Mouse (Mus musculus): ENCODE measurements around the gene Rasl10a.
"Not testable (repeated sequence)": the region's sequence is repeated elsewhere in the genome, so short reads cannot be mapped to it uniquely, and the experiment has no call there.

The Rasl10a gene

DNA sequence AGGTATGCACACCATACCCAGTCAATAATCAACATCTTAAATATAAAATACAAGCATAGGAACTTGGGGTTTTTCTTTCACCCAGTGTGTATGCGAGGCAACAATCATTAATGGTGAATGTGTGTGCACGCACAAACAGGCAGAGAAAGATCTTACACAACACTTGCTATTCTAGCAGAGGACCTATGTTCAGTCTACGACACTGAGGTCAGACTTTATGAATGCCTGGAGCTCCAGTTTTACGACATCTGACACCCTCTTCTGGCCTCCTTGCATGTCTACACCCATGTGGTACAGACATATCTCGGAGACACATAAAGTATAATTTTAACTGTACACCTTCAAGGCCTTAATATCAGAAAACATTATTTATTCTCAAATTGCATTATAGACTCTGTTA is 18.9 kb downstream of the Rasl10a start:
- DNase-seq, result not testable (repeated sequence)

DNA sequence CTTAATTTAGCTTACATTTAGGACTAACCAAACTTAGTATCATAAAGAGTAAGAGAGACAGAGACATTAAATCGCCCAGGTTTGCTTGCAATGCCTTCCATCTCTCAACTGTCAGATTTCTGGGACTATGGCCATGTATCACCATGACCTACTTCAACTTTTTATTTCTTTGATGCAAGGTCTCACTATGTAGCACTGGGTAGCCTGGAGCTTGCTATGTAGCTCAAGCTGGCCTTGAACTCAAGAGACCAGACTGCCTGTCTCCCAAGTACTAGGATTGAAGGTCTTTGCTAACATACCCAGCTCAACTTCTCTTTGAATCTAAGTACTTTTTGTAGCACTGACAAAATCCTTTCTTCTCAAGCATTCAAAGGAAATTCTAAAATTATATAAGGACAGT is 31.2 kb downstream of the Rasl10a start:
- no peak for DNase-seq

DNA sequence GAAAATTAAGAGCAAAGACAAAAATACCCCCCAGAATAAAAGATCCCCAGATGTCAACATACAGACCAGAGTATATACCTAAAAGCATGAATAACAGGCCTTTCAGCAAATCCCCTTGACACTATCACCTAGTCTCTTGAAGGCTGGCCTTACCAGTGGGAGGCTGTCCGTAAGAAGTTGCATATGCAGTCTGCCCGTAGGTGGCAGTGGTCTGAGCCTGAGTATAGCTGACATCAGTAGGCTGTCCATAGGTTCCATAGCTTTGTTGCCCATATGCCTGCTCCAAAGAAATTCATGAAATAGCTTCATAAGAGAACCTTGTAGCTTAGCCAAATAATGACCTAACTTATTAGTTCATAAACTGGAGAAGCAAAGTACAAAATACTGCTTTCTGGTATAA is 33.8 kb downstream of the Rasl10a start:
- DNase-seq, result no peak

DNA sequence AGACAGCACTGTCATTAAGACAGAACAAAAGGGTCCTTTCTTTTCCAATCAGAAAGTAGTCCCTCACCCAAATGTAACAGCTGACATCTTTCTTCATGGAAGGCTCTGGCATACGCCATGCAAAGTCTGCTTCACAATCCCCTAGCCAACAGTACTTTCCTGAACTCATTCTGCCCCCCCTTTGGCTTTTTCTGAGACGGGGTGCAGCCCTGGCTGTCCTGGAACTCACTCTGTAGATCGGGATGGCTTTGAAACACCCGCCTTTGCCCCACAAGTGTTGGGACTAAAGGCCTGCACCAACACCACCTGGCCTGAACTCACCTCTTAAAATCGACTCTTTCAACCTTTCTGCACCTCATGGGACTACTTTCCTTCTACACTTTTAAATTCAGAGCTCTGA is 37.9 kb downstream of the Rasl10a start:
- no peak for DNase-seq

DNA sequence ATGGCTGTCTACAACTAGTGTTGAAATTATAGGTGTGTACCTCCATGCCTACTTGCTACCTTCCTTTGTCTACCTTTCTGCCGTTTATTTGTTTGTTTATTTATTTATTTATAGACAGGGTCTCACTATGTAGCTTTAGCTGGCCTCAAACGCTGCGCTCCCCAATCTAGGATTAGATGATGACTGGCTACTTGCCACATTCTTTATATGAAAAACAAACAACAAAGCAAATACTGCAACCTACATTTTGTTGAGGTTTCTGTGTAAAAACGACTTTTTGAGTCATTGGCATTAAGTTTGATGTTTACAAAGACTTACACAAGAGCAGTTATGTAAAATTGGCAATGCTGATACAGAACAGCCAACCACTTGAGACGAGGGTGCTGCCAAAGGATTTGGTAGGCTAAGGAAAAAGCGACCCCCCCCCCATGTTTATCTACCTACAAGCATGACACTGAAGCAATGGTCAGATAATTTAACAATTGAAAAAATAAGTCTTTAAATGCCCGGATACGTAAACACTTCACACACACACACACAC is 38.6 kb downstream of the Rasl10a start:
- DNase-seq, result no peak

DNA sequence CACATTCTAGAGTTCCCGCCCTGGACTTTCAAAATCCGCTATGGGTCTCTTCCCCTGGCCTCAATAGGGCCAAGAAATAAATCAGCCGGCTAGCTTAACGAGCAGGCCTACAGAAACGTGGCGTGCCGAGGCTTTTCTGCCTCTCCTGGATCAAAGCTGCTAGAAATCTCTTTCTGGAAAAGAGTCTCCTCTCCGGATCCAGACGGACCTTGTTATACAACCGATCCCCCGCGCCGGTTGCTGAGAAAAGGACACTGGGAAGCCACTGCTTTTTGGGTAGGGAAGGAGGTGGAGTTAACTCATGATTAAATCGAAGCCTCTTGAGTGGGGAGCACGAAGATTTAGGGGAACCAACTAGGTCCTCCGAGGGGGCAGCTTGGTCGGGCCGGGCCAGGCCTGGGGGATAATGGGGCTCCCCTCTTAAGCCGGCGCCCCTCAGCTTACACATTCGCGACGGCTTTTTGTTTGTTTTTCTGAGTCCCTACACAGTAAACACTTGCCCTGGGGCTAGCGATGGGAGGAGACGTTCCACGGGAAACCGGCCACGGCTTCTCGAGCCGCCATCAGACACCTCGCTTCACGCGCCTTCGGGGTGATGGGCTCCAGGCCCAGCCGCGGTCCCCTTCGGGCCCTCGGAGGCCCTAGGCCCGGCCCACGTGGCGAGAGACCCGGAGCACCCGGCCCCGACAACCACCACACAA is 40.3 kb downstream of the Rasl10a start:
- DNase-seq, result peak; percentile 59

DNA sequence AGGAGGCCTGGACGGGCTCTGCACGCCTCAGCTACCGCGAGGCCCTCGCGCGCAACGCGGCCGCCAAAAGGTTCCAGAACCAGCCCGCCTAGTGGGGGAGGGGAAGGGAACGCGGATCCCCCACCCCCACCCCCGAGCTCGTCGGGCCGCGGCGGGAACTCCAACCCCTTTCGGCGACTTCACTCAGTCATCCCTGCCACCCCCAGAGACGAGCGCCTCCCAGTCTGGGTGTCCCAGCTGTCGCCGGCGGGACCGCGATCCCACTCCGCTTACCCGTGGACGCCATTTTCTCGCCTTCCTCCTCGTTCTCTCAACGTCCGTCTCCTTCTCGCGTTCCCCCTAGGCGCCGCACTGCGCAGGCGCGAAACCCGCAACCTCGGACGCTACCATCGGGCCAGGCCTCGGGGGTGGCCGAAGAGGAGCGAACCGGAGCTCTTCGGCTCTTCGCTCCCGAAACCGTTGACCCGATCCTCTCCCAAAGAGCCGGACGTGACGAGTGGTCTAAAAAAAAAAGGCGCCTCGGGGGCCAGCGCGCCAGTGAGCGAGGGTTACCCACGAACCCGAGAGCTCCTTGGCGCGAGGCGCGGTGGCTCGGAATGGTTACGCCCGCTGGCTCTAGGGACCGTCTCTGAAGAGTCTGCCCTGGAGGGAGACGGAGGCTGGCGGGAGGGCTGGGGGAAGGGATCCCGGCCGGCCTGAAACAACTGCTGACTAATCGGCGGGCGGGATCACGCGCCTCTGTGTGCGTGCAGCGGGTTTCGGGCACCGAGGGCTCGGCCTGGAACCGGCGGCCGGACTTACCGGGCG is 41.0 kb downstream of the Rasl10a start, which contains the start of the genes Rhbdd3 and Ewsr1:
Gene Rhbdd3, plus strand, starts transcription at position 191 of the 807 bp plus-strand sequence.
Gene Ewsr1, minus strand, starts transcription at position 531 of the 807 bp plus-strand sequence.
- DNase-seq, result peak; percentile 95

DNA sequence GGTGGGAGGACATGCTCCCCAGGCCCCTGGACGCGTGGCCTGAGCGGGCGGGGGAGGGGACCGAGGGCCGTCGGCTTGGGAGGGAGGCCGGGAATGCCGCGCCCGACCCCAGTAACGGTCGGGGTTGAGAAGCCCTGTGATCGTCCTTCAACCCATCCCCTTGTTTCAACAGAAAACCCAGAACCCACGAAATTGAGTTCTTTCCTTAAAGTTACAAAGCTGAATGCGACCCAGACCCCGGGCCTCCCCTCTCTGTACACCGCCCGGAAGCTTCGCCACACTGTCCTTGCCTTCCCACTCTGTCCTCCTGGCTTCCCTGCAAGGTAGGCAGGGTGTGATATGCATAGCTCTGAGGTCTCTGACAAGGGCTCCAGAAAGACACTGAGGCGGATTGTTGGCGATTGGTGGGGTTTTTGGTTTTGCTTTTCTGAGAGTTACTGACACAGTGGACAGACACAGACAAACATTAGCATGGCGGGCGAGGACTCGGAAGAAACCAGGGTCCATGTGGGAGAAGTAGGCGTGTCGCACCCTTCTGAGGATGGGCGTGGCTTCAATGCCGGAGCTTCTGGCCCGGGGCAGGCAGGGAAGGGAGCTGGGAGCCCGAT is 41.8 kb downstream of the Rasl10a start:
- peak; percentile 85 for DNase-seq

DNA sequence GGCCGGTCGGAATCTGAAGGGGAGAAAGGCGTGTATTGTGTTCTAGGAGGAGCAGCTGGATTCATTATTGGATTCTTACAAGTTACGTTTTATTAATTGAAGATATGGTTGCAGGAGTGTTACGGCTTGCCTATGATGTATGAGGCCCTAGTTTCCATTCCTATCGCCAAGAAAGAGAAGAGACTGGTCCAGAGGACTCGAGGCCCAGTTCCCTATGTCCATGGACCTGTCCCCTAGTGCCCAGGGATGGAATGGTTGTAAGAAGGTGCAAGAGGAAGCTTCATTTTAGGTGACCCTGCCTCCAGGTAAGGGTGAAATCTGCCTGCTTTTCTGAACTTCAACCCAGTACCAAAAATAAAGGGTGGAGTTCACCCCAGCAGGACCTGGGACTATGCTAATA is 42.4 kb downstream of the Rasl10a start:
- no peak for DNase-seq

DNA sequence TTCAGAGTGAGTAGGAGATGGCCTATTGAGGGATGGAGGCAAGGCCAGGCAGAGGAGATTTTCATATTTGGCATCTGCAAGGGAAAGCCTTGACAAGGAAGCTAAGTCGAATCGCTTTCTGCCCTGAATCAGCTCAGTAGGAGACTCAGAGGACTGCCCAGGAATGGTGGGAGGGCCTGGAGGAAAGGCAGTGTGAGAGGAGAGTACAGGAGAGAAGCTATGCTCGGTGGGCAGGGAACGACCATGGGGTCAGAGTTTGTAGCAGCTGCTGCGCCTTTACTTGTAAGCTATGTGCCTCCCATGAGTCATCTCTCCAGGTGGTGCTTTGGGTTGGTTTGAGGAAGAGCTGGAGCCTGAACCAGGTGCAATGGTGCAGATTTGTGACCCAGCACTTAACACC is 42.9 kb downstream of the Rasl10a start:
- DNase-seq, result peak; percentile 27

DNA sequence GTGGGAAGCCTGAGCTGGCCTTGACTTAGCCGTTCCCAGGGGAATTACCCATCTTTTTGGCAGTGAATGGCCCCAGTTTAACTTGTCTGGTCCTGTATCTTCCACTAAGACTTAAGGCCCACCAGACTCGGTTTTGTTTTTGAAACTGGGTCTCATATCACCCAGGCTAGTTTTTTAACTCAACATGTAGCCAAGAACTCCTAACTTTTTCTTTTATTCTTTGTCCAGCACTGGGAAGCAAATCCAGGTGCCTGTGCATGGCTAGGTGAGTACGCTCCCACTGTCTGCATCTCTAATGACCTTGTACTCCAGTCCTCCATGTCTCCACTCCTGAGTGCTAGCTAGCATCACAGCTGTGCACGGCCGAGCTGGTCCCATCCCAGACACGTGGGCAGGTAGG is 43.7 kb downstream of the Rasl10a start:
- DNase-seq, result no peak

DNA sequence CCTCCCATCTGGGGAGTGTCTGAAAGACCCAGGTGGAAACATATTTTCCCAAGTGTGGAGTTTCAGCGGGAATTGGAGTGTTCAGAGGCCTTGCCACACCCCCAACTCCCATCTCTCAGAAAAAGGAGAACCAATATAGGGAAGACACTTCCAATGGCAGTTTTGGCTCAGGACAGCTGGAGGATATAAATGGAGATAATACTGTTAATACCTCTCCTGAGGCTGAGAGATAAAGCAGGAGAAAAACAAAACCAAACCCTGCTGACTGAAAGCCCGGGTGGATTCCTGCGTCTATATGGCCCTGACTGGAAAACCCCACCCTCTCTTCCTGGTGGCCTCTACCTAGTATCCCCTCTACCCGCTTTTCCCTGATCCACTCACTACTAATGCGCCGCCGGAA is 44.5 kb downstream of the Rasl10a start:
- DNase-seq, result no peak

DNA sequence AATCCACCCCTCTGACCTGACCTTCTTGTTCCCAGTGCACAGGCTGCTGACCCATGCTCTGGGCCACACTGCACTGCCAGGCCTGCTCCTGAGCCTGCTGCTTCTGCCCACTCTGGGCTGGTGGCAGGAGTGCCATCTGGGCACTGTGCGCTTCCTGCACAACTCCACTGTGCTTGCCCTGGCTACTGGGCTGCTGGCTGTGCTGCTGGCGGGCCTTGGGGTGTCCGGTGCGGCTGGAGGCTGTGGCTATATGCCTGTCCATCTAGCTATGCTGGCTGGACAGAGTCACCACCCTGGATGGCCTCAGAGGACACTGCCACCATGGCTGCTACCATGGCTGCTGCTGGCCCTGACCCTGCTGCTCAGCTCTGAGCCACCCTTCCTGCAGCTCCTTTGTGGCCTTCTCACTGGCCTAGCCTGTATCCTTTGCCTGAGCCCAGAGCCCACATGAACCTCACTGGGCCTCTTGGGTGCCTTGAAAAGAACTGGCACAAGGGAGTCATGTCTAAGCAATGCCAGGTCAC is 46.1 kb downstream of the Rasl10a start:
- no peak for DNase-seq

DNA sequence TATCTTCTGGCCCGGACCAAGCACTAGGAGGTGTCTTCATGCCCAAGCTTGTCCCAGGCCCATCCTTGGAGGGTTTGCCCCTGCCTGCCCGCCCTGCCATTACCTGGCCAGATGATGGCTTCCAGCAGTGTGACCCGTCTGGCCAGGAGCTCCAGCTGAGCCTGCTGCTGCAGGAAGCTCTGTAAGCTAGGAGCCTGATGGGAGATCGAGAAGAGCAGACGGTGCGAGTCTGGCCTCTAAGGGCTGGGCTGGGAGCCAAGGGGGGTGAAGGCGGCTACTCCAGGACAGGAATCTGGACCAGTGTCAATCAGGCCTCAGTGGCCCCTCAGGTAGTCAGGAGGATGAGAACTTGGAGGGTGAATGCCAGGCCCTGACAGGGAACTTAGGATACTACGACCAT is 51.5 kb downstream of the Rasl10a start:
- DNase-seq, result no peak

Measured in layer of hippocampus, adult 9-11 months (tissue).